Mouse (Mus musculus) myocyte (in vitro differentiated cells): ENCODE data around the gene Prrt1.

ENCODE experiments used
- CEBPB ChIP-seq: IDR thresholded peaks from 2 replicates; pipeline ENCODE4 v1.6.1; 2011; ENCODE audit warnings: mild to moderate bottlenecking, moderate library complexity; ENCODE audit not compliant: poor library complexity, insufficient read depth, severe bottlenecking
- E2F4 ChIP-seq: IDR thresholded peaks from one replicate; pipeline ENCODE4 v1.6.1; 2011; ENCODE audit warnings: mild to moderate bottlenecking, control low read depth, moderate library complexity; ENCODE audit not compliant: insufficient read depth
- MAX ChIP-seq: IDR thresholded peaks from one replicate; pipeline ENCODE4 v1.6.1; 2011; ENCODE audit warnings: low read depth, mild to moderate bottlenecking, control low read depth
- MYOD1 ChIP-seq, 3 experiments: IDR thresholded peaks; one replicate each; pipeline ENCODE4 v1.6.1; 2011; ENCODE audit warnings: control low read depth in 2 of 3, low read depth in 2 of 3, mild to moderate bottlenecking in 2 of 3, moderate library complexity in 1 of 3; ENCODE audit not compliant: insufficient read length in 2 of 3, control insufficient read depth in 1 of 3
- POLR2A ChIP-seq: IDR thresholded peaks from one replicate; pipeline ENCODE4 v1.6.1; 2011; ENCODE audit warnings: low read depth, mild to moderate bottlenecking, control low read depth, moderate library complexity; ENCODE audit not compliant: insufficient read length
- POLR2AphosphoS2 ChIP-seq: IDR thresholded peaks from one replicate; pipeline ENCODE4 v1.6.1; 2011; ENCODE audit warnings: low read depth, control low read depth; ENCODE audit not compliant: insufficient read length
- REST ChIP-seq: IDR thresholded peaks from one replicate; pipeline ENCODE4 v1.6.1; 2011; ENCODE audit warnings: mild to moderate bottlenecking, control low read depth, moderate library complexity; ENCODE audit not compliant: insufficient read depth, insufficient read length
- SRF ChIP-seq: IDR thresholded peaks from one replicate; pipeline ENCODE4 v1.6.1; 2011; ENCODE audit warnings: low read depth; ENCODE audit not compliant: control insufficient read depth, insufficient read length
- TCF12 ChIP-seq: IDR thresholded peaks from one replicate; pipeline ENCODE4 v1.6.1; 2011; ENCODE audit warnings: mild to moderate bottlenecking, control low read depth; ENCODE audit not compliant: poor library complexity, insufficient read depth, severe bottlenecking
- TCF3 ChIP-seq: IDR thresholded peaks from one replicate; pipeline ENCODE4 v1.6.1; 2011; ENCODE audit warnings: low read depth, control low read depth; ENCODE audit not compliant: insufficient read length
- USF1 ChIP-seq: IDR thresholded peaks from one replicate; pipeline ENCODE4 v1.6.1; 2011; ENCODE audit warnings: low read depth, mild to moderate bottlenecking, control low read depth, moderate library complexity

GRCm38 (mm10) chr17:34618999-34619398 lies 10.3 kb upstream of the Prrt1 start:
- TF ChIP-seq USF1 (no peak), MAX (no peak), TCF12 (no peak), REST (no peak), E2F4 (no peak), POLR2A (no peak), TCF3 (no peak), SRF (no peak), CEBPB (no peak), MYOD1 (IDR thresholded peaks at IDR 0.05; ENCODE audit: control insufficient read depth in 1 of 3, insufficient read length in 2 of 3, low read depth in 2 of 3) (no peak), POLR2AphosphoS2 (no peak)
